Mouse (Mus musculus): Measurements from ENCODE around the gene Sost.

DNA sequence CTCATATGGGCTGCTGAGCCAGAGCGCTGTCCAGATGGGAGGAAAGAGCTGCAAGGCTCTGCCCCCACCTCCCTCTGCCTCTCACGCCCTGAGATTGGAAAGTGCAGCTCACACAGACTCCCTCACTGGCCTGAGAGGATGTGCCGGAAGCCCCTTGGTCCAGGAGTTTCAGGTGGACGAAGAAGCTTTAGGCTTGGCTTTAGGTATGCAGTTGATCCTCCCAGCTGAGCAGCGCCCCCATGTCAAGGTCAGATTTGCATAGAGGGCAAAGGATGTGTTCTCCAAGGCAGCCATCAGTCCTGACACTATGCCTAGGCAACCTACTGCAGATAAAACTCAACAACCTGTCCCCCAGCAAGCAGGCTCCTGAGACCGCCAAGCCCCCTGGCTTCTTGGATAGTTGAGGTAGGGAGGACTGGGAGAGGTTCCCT is 16.2 kb upstream of the Sost start:
- TF ChIP-seq CTCF (IDR thresholded peaks at IDR 0.05; ENCODE audit: borderline replicate concordance, insufficient read depth, low read length) (no peak), POLR2A (IDR thresholded peaks at IDR 0.05; ENCODE audit: low read depth, low read length) (no peak)
